Mouse (Mus musculus) layer of hippocampus, postnatal 14 days (tissue): ENCODE results near the gene 6030452D12Rik. TPM values are rescaled to one million over a fixed set of nuclear protein-coding genes. Genes with fewer than 3 reads are reported as not detected.

Source experiments
- DNase-seq, 2 experiments: peaks; one replicate each; pipeline ENCODE4 v3.0.0; 2021 to 2022; ENCODE audit warnings: low spot score in 2 of 2, mixed read lengths in 1 of 2
- total RNA-seq, 2 experiments: library from RNA; stranded (reverse); gene quantifications; 2 replicates each; pipeline ENCODE4 v1.2.3; 2021

Gene 6030452D12Rik
- total RNA-seq, 2 experiments from 2014 or later: not detected

DNA sequence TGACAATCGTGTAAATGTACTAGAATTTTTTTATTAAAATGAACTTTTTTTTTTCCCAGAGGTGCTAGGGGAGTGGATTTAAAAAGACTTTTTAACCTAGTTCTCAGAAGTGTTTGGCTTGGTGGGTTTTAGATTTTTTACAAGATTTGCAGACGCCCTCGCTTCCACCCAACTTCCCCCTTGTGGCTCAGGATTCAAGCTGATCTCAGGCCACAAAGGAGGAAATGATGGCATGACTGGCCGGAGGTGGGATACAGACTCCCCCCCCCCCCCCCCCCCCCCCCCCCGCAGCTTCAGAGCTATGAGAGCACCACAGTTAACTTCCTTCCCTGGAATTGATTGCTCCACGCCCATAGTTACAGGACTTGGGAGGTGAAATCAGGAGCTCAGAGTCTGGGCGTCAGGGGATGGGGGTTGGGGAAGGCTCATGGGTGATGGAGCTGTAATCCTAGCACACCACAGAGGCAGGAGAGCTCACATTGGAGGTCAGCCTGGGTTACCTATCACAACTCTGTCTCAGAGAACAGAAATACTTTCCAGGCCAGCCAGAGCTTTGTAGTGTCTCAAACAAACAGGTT lies 55.8 kb downstream of the 6030452D12Rik start:
- DNase-seq: no peak

Other genes starting within 250 kb of the 6030452D12Rik start
- 100 to 1,000 TPM; 105 to 107 TPM for gene Smpd3, start 162.5 kb upstream of the 6030452D12Rik start, total RNA-seq
- 10 to 100 TPM; 15.6 to 16.1 TPM for gene Zfp90, start 85.2 kb upstream of the 6030452D12Rik start, total RNA-seq
- 1 to 10 TPM in 1 of 2 experiments, under 1 TPM in 1; 0.12 to 1.5 TPM for gene Cdh3, start 10.4 kb downstream of the 6030452D12Rik start, total RNA-seq
- 100 to 1,000 TPM in 1 of 2 experiments, 10 to 100 TPM in 1; 83.2 to 104 TPM for gene Gm10073, start 72.9 kb downstream of the 6030452D12Rik start, total RNA-seq
- under 1 TPM; 0.24 to 0.35 TPM for gene Cdh1, start 102.8 kb downstream of the 6030452D12Rik start, total RNA-seq
- gene Tango6, start 182.5 kb downstream of the 6030452D12Rik start, total RNA-seq: 1 to 10 TPM; 6.6 to 7.7 TPM